ENCODE assay signal across 26 mouse cellular contexts in the genomic region with DNA sequence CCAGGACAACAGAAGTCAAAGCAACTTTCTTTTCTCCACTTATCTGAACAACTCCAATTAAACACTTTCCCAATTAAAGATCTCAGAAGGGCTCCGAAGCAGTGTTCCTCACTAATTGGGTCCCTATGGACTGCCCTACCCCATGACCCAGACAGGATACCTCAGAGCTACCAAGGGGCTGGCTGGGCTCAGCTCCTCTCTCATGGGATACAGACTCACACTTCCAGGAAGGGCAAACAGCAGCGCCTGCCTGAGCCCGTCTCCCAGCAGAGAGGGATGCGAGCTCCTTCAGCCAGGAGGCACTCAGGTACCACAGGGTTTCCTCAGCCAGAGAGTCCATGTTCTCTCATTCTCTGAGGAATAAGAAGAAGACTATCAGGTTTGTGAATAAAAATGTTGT.
"Had no signal": no experiment of that assay in that cellular context is flagged by ENCODE, and none has a peak within 500 bp of the region (broad histone marks: within the 10 kb centered on the region; RNA-seq: fewer than 3 reads in every experiment).

No protein-coding gene starts in this region.

- H3K27me3 ChIP-seq: heart, embryonic 13.5 days; heart, embryonic 15.5 days; hindbrain, embryonic 13.5 days; hindbrain, embryonic 15.5 days; limb, embryonic 12.5 days had no signal

- H3K9ac ChIP-seq: heart, embryonic 13.5 days; heart, embryonic 15.5 days; hindbrain, embryonic 13.5 days; hindbrain, embryonic 15.5 days; kidney, embryonic 15.5 days; limb, embryonic 12.5 days; liver, embryonic 13.5 days had no signal

- H3K27ac ChIP-seq: heart, adult 2 months; heart, embryonic 13.5 days; heart, embryonic 15.5 days; hindbrain, embryonic 13.5 days; hindbrain, embryonic 15.5 days; hindbrain, postnatal 0 days; kidney, embryonic 15.5 days; kidney, postnatal 0 days; limb, embryonic 10.5 days; limb, embryonic 12.5 days; liver, embryonic 13.5 days had no signal

- H3K4me2 ChIP-seq: heart, embryonic 11.5 days; heart, embryonic 13.5 days; heart, embryonic 15.5 days; hindbrain, embryonic 13.5 days; hindbrain, embryonic 15.5 days; kidney, embryonic 15.5 days; limb, embryonic 12.5 days; liver, embryonic 11.5 days; liver, embryonic 13.5 days had no signal

- DNase-seq: gastrocnemius, postnatal 14 days; gastrocnemius, postnatal 36 days; heart, adult 11 months; heart, adult 2 months; heart, postnatal 14 days; heart, postnatal 36 days; kidney, adult 11 months; kidney, adult 2 months; kidney, adult 9 months; kidney, postnatal 14 days; kidney, postnatal 36 days; layer of hippocampus, postnatal 36 days; liver; liver, embryonic 13.5 days had no signal

- H3K4me3 ChIP-seq: heart, adult 2 months; heart, embryonic 13.5 days; heart, embryonic 15.5 days; hindbrain, embryonic 13.5 days; hindbrain, embryonic 15.5 days; kidney, embryonic 15.5 days; limb, embryonic 10.5 days; limb, embryonic 12.5 days; liver, embryonic 13.5 days had no signal

- H3K36me3 ChIP-seq: heart, embryonic 15.5 days; hindbrain, embryonic 13.5 days; hindbrain, embryonic 15.5 days; kidney, embryonic 15.5 days; limb, embryonic 10.5 days; limb, embryonic 12.5 days; liver, embryonic 13.5 days had no signal

- H3K4me1 ChIP-seq: hindbrain, embryonic 13.5 days; hindbrain, embryonic 15.5 days; liver, embryonic 13.5 days had no signal

- ATAC-seq: hindbrain, postnatal 0 days; intestine, embryonic 16.5 days had no signal

- H3K9me3 ChIP-seq: heart, embryonic 13.5 days; heart, embryonic 15.5 days; hindbrain, embryonic 13.5 days; hindbrain, embryonic 15.5 days; kidney, embryonic 15.5 days; limb, embryonic 10.5 days; limb, embryonic 12.5 days; liver, embryonic 13.5 days had no signal
